Mouse (Mus musculus): ENCODE results near the gene Bahd1.

The Bahd1 gene

DNA sequence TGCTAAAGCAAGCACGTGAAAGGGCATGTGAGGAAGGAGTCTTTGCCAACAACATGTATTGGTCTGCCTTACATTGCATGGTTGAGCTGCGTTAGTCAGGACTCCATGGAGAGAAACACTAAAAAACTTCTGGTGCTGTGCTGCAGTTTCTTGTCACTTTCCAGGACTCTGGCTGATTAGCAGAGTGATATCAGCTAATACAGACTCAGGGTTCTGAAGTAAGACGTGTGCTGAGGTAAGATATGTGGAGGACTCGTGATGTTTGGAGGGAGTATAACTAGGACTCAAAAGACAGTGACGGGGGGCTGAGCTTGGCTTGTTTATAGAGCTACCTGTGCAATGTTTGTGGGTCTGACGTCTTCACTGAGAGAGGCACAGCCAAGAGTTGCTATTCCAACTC, 43.1 kb downstream of the Bahd1 start:
- DNase-seq: no peak

DNA sequence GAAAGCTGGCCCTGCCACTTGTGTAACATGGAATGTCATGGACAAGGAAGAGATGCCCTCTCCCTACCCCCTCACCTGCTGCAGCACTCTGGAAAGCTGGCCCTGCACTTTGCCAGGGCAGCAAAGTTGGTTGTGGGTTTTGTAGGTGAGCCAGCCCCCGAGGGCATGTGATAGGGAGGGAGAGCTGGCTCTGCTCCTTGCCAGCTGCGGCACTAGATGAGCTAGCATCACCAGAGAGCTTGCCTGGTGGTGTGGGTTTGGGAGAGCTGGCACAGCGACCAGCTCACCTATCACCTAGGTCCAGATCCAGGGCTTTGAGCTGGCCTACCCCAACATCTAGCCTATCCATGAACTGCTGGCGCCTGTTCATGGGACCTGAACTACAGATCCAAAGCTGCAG, 48.6 kb downstream of the Bahd1 start:
- DNase-seq: no peak

DNA sequence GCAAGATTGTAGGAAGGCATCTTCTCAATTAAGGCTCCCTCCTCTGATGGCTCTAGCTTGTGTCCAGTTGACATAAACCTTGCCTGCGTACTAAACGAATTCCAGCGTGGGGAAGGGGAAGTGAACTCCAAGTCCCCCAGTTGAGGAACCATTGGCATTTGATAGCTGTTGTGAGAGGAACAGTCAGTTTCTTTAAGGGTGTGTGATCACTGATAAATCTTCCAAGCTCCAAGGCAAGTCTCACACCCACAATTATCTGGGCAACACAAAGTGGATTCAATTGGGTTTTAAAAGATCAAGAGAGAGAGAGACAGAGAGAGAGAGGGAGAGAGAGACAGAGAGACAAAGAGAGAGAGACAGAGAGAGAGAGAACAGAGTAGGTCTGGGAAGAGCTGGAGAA, 49.5 kb downstream of the Bahd1 start:
- no peak for DNase-seq

DNA sequence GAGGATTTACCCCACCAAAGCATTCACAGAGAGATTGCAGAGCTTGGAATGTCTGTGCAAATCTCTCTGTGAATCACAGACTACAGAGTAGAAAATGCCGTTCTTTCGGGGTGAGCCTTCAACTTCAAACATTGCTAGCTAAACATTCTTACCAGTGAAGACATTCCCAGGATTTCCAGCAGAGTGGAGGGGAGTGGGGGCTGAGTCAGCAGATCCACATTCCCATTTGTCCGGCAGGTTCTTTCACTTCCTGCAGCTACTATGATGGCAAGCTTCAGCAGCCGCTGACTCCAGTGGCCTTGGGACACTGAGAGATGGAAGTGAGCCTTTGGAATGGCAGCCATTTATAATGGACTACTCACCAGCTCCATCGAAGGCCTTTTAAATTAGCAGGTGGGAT, 56.3 kb downstream of the Bahd1 start:
- DNase-seq: no peak

DNA sequence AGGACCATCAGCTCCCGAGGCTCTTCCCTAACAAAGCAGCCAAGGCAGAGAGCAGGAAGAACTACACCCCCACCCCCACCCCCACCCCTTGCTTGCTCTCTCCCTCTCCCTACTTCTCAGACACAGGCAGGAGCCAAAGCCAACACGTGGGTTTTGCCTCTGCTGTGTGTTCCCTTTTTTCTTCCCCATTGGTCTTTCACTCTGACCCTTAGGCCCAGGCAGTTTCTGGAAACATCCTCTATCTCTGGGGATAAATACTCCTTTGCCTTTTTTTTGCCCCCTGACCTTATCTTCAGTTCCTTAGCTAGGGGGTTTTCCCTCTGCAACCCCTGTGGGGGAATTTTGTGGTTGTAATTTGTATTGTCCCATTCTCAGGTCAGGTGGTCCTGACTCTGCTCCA, 59.5 kb downstream of the Bahd1 start:
- DNase-seq: no peak

DNA sequence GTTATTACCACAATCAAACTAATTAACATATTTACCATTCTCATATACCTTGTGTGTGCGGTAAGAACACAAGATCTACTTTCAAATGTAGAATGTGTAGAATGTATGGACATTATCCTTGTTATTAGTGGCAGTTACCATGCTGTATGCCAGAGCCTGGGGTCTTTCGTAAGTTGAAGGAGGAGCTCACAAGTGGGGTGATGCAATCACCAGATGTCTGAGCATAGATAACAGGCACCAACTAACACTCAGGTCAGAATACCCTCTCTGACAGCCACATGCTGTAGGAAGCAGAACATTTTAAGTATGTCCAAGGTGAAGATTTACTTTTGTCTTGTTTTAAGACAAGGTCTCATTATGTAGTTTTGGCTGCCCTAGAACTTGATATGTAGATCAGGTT, 60.2 kb downstream of the Bahd1 start:
- no peak for DNase-seq

DNA sequence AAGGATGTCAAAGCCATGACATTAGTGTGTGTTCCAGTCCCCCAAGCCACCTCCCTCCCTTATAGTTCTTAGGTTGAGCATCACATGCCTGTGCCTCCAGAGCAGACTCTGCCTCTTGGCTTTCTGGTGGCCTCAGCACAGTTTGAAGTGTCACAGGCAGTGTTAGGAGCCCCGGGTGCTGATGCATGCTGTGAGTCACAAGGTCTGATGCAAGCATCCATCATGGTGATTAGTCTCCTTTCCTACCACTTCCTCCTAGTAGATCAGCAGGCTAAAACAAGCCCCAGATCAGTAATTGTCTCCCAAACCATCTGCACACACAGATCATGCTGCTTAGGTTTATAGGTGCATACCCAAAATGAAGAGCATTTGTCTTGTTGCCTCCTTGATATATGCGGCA, 61.4 kb downstream of the Bahd1 start:
- no peak for DNase-seq

DNA sequence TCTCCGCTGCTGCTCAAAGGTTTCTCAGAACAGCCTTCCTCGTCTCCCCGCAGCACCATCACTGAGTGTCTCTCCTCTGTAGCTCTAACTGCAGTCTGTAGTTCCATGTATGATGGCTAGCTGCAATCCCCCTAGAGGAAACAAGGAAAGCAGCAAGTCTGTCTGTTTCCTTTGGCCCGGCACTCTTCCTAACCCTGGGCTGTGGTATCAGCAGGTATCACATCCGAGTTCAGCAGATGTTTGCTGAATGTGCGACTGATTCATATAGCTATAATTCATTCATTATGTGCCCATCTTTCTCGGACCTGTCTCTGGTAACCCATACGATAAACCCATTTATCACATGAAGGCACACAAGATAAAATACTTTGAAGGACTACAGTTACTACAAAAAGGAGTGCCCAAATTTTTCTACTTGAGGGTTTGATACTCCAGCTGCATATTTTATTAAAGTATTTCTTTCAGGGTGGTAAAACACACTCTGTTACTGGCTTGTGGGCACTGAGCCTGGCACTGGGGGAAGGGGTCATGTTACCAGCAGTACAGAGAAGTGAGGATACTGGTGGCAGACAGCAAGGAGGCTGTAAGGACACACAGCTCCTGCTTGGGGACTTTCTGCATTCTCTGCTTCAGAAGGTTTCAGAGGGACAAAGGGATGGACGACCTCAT, 63.0 kb downstream of the Bahd1 start:
- DNase-seq: no peak

DNA sequence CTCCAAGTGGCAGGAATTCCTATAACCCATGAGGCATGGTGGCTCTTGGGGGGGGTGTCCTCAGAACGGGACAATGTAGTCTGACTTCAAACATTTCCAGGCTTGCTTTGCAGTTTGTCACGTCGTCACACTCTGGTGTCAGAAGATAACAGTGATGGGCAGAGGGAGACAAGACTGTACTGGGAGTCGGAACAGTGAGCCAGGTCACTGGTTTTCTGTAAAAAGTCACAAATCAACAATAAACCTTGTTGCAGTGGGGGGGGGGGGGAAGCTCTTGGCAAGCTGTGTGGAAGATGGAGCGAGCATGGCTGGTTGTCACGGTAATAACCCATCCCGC, 63.5 kb downstream of the Bahd1 start:
- no peak for DNase-seq

DNA sequence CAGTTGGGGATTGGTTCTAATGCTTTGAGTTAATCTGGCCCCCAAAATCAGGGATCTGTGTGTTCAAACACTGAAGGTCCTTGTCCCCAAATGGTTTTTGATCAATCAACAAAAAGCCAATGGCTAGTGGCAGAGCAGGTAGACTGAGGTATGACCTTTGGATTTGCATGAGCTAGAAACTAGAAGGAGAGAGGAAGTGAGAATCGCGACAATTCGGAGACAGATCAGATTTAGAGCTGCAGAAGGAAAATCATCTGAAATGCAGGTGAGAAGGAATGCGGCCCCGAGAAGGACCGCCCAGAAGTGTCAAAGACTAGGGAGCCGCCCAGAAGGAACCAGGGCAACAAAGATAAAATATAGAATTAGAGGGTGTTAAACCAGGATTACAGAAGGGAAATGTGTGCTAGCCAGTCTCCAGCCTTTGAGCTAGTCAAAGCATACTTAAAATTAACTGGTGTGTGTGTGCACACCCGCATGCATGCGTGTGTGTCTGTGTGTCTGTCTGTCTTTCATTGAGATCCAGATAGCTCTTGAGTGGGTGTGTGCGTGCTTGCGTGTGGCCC, 69.5 kb downstream of the Bahd1 start:
- DNase-seq: no peak

DNA sequence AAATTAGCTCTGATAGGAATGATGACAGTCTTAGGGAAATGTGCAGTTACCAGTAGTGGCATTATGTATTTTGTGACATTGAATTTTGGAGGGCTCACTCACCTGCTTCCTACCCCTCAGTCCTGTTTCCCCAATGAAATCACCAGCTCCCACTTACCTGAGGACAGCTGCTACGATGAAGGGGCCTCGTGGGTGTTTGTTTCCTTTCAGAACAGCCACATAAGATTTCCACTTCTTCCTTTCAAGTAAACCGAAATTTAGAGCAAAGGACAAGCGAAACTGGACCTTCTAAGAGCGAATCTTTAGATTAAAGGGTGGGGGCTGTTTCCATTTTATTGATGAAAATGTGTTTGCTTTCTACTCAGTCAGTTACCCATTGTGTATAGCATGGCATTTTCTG, 71.9 kb downstream of the Bahd1 start:
- no peak for DNase-seq

DNA sequence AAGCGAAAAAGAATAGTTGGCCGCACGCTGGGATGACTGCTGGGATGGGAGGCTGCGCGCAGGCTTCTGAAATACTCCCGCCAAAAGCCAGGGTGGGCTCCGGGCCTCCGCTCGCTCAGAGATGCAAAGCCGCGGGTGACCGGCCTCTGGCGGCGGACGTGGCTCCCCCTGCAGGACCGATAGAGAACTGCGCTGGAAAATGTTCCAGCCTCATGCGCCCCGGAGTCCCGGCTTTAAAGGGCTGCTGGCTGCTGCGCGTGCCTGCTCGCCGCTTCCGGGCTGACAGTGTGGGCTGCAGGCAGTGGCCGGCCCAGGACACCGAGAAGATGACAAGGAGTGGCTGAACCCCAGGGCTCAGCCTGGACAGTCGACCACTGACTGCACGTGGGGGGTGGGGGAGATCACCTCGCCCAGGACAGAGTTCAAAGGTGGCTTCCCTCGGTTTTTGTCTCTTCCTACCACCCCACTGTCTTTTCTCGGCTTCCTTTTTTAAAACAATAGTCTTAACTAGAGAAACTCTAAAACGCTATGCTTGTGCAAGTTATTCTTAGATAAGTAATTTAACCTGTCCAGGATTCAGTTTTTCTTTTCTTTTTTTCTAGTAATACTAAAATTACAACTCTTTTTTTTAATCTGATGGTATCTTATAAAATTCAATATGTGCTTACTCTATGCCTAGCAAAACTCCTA, 72.7 kb downstream of the Bahd1 start:
- DNase-seq: peak; percentile 93

Data from cerebellum, postnatal 10 days (tissue).